Mouse (Mus musculus) limb, embryonic 14.5 days (tissue): Measurements from ENCODE around the gene Cox14. TPM values are rescaled to one million over a fixed set of nuclear protein-coding genes. Genes with fewer than 3 reads are reported as not detected.

Source experiments
- ATAC-seq: fragments of 200-750 bp; cut with Nextera tagmentation; 2 replicates; pipeline ENCODE4 v1.8.0; 2017; ENCODE audit warnings: low read depth, moderate number of reproducible peaks, moderate TSS enrichment; ENCODE audit not compliant: low FRiP score
- DNase-seq: peaks from one replicate; pipeline ENCODE4 v3.0.0-alpha.2; 2015; ENCODE audit warnings: low spot score
- H3K27ac ChIP-seq: fragments of 300-500 bp; sonication (generic); replicated peaks from 2 replicates; pipeline ENCODE4 v1.5.1; 2014; ENCODE audit warnings: low read depth, mild to moderate bottlenecking, low read length, moderate library complexity, mixed read lengths
- H3K27me3 ChIP-seq: fragments of 300-500 bp; sonication (generic); 2 replicates; pipeline ENCODE4 v1.6.1; 2014; ENCODE audit warnings: low read length, mixed read lengths; ENCODE audit not compliant: control insufficient read depth, insufficient read depth
- H3K36me3 ChIP-seq: fragments of 300-500 bp; sonication (generic); 2 replicates; pipeline ENCODE4 v1.6.1; 2014; ENCODE audit warnings: mild to moderate bottlenecking, low read length, moderate library complexity, mixed read lengths; ENCODE audit not compliant: control insufficient read depth, insufficient read depth
- H3K4me1 ChIP-seq: fragments of 300-500 bp; sonication (generic); 2 replicates; pipeline ENCODE4 v1.6.1; 2014; ENCODE audit warnings: antibody characterized with exemption, low read length, mixed read lengths; ENCODE audit not compliant: control insufficient read depth, insufficient read depth
- H3K4me2 ChIP-seq: fragments of 300-500 bp; sonication (generic); replicated peaks from 2 replicates; pipeline ENCODE4 v1.6.1; 2014; ENCODE audit warnings: low read depth, mild to moderate bottlenecking, low read length, moderate library complexity; ENCODE audit not compliant: severe bottlenecking
- H3K4me3 ChIP-seq: fragments of 300-500 bp; sonication (generic); replicated peaks from 2 replicates; pipeline ENCODE4 v1.5.1; 2014; ENCODE audit warnings: low read length
- H3K9ac ChIP-seq: fragments of 300-500 bp; sonication (generic); 2 replicates; pipeline ENCODE4 v1.6.1; 2014; ENCODE audit warnings: mild to moderate bottlenecking, low read depth, low read length, moderate library complexity; ENCODE audit not compliant: severe bottlenecking
- H3K9me3 ChIP-seq: fragments of 300-500 bp; sonication (generic); 2 replicates; pipeline ENCODE4 v1.6.1; 2016; ENCODE audit warnings: low read length; ENCODE audit not compliant: control insufficient read depth
- POLR2A ChIP-seq: fragments of 200-500 bp; IDR thresholded peaks from 2 replicates; pipeline ENCODE4 v1.8.0; 2012; ENCODE audit warnings: inconsistent platforms, mild to moderate bottlenecking, moderate library complexity, borderline replicate concordance; ENCODE audit not compliant: insufficient read depth, insufficient read length; ENCODE audit errors: extremely low read depth
- WGBS: fragments of 180-500 bp; shearing (Covaris S2); extraction: QIAGEN DNeasy Blood & Tissue Kit; methylation state at CpG from one replicate; pipeline ENCODE4 v1.1.7; 2014; 5-methylcytosine and 5-hydroxymethylcytosine counted together
- polyA plus RNA-seq, 2 experiments: library from polyadenylated mRNA; depleted of rRNA in 1 of 2; stranded (reverse) in 1 of 2; unstranded in 1 of 2; fragments of >200 nt; fragmentation: Nextera tagmentation in 1 of 2; extraction: Ambion mirVana in 1 of 2; gene quantifications; 2 replicates each; pipeline versions ENCODE4 v1.2.1 to v1.2.3; 2012 to 2014

Cox14 gene
- polyA plus RNA-seq, 2 experiments = 157 to 194 TPM

- H3K9ac ChIP-seq = no peak overlapping the region
- H3K27ac ChIP-seq = no peak overlapping the region
- peaks cover 67% of the 10 kb centered on the region for H3K36me3 ChIP-seq
- no peak overlapping the region for H3K4me2 ChIP-seq
- H3K9me3 ChIP-seq = no peaks in the 10 kb centered on the region
- no peak for ATAC-seq
- no peak overlapping the region for H3K4me3 ChIP-seq
- TF ChIP-seq POLR2A = no peak
- no peak for DNase-seq
- 66% methylated on average over 4 of the region's 4 CpGs for WGBS
- no peaks in the 10 kb centered on the region for H3K27me3 ChIP-seq
- H3K4me1 ChIP-seq = no peaks in the 10 kb centered on the region
Measured at GRCm38 (mm10) chr15:99714206-99714605, 11.2 kb upstream of the Cox14 start.

GRCm38 (mm10) chr15:99714858-99715257 lies 10.6 kb upstream of the Cox14 start:
- Histone ChIP-seq H3K36me3 (peaks cover 60% of the 10 kb centered on the region), H3K9ac (no peak overlapping the region), H3K4me1 (no peaks in the 10 kb centered on the region), H3K27me3 (no peaks in the 10 kb centered on the region), H3K4me3 (no peak overlapping the region), H3K27ac (no peak overlapping the region), H3K9me3 (no peaks in the 10 kb centered on the region), H3K4me2 (no peak overlapping the region)
- WGBS = 50% methylated on average over 7 of the region's 7 CpGs
- peak; percentile 34; the same call in 1 of the 2 replicates for ATAC-seq
- no peak for TF ChIP-seq POLR2A
- peak; percentile 80 for DNase-seq

DNA sequence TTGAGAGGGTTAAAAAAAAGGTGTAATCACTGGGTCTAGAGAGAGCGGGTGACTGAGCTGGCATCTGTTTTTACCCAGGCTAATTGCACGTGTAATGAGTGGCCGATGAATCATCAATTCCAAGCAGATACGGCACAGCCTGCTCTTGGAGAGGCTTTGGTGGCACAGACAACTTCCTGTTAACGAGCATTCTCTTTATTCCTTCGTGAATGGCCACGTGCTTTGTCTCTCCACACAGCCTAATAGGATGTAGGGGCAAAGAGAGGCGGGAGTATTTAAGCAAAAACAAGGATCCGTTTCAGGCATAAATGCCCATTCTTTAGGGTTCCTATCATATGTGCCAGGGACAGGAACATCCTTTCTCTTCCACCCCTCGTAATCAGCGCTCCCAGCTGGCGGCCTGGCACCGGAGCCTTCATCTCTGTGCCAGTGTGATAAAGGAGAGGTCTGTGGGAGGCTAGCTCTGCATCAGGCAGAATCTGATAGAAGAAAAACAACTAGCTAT lies 10.0 kb upstream of the Cox14 start:
- no peaks in the 10 kb centered on the region for H3K9me3 ChIP-seq
- H3K4me3 ChIP-seq = no peak overlapping the region
- no peak overlapping the region for H3K4me2 ChIP-seq
- peaks cover 55% of the 10 kb centered on the region for H3K36me3 ChIP-seq
- H3K9ac ChIP-seq = no peak overlapping the region
- H3K27me3 ChIP-seq = no peaks in the 10 kb centered on the region
- ATAC-seq (peak; percentile 1; the same call in 1 of the 2 replicates), DNase-seq (no peak)
- 77% methylated on average over 13 of the region's 13 CpGs for WGBS
- no peak for TF ChIP-seq POLR2A
- H3K27ac ChIP-seq = no peak overlapping the region
- H3K4me1 ChIP-seq = no peaks in the 10 kb centered on the region

DNA sequence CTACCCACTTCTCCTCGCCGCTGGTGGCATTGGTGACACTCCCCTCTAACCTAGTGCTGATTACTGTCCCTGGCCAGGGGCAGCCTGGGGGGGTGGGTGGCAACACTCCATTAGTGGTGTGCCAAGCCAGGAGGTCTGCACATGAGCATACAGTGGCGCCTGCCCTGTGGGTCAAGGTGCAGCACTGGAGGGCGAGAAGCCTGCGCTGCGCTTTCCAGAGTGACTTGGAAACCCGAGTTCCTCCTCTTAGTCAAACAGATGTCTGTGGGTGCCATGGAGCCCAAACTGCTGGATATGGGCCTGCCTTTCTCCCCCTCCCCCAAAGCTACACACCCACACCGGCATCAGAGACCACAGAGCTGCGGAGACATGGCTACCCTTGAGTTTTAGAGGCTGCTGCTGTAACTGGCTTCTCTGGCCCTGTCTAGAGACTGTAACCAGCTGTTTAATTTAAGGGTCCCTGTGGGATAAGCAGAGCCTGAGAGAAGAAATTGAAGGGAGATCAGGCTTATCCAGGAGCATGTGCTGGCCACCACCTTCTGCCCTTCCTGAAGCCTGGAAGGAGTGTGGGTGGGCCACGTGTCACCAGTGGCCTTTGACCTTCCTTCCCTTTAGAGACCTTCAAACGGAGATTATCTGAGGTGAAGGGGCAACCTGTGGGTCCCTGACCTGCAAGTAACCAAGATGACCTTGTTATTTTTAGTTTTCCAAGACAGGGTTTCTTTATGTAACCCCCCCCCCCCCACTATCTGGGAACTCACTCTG lies 9.3 kb upstream of the Cox14 start:
- no peak for TF ChIP-seq POLR2A
- H3K9ac ChIP-seq = no peak overlapping the region
- no peaks in the 10 kb centered on the region for H3K9me3 ChIP-seq
- H3K4me2 ChIP-seq = no peak overlapping the region
- H3K4me3 ChIP-seq = no peak overlapping the region
- H3K27ac ChIP-seq = no peak overlapping the region
- H3K36me3 ChIP-seq = peaks cover 54% of the 10 kb centered on the region
- no peak for ATAC-seq
- DNase-seq = no peak
- H3K27me3 ChIP-seq = no peaks in the 10 kb centered on the region
- WGBS = 74% methylated on average over 11 of the region's 11 CpGs
- no peaks in the 10 kb centered on the region for H3K4me1 ChIP-seq

DNA sequence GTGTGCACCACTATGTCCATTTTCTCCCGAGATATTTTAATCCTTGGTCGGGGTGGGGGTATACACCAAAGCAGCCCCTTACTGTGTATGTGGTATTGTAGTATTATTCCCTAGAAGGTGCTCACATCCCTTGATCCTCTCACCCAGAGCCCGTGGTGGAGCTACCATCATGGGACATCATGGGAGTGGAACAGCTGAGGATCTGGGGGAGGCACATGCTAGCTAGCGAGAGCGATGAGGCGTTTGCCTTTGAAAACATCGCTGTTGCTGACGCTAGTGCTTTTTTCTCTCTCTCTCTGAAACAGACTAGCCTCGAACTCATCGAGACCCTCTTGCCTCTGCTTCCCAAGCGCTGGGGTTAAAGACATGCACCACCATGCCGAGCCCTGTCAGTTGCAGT lies 8.6 kb upstream of the Cox14 start:
- Histone ChIP-seq H3K9me3 (no peaks in the 10 kb centered on the region), H3K27me3 (no peaks in the 10 kb centered on the region), H3K4me1 (no peaks in the 10 kb centered on the region), H3K9ac (no peak overlapping the region), H3K27ac (no peak overlapping the region), H3K36me3 (peaks cover 50% of the 10 kb centered on the region), H3K4me2 (no peak overlapping the region), H3K4me3 (no peak overlapping the region)
- ATAC-seq (no peak), DNase-seq (no peak)
- no peak for TF ChIP-seq POLR2A
- WGBS = 93% methylated on average over 12 of the region's 12 CpGs
